Mouse (Mus musculus): Measurements from ENCODE around the gene Tyk2. TPM values are rescaled to one million over a fixed set of nuclear protein-coding genes. Genes with fewer than 3 reads are reported as not detected.

Tyk2 gene
- total RNA-seq, 2 experiments from 2014 or later: 8.2 to 9.6 TPM

GRCm38 (mm10) chr9:21152715-21153114, 21.7 kb upstream of the Tyk2 start:
- peak in 1 of 2 experiments; percentile 49 for DNase-seq
- intact Hi-C loops (cut with DNase I): loop anchor here (2.0 to 5.0 kb wide), 3 partner anchors 16 to 260 kb away; partner anchors contain the start of gene Qtrt1

GRCm38 (mm10) chr9:21149654-21150419, 18.8 kb upstream of the Tyk2 start, which contains the start of gene Cdc37:
TSS of gene Cdc37 (minus strand) at chr9:21149982.
- DNase-seq: peak; percentile 93 to 94
- intact Hi-C loops (cut with DNase I): loop anchor here (5.0 kb wide), 3 partner anchors 58 to 262 kb away; partner anchors contain the start of genes Gm38431, Qtrt1 and Raver1

GRCm38 (mm10) chr9:21149077-21149653, 18.1 kb upstream of the Tyk2 start:
- DNase-seq: no peak
- intact Hi-C loops (cut with DNase I): loop anchor here (5.0 kb wide), 1 partner anchor 57 kb away; the partner anchor contains the start of genes Gm38431 and Raver1

GRCm38 (mm10) chr9:21148427-21148826, 17.4 kb upstream of the Tyk2 start:
- intact Hi-C loops (cut with DNase I): loop anchor here (5.0 kb wide), 1 partner anchor 56 kb away; the partner anchor contains the start of genes Gm38431 and Raver1

GRCm38 (mm10) chr9:21146722-21147121, 15.7 kb upstream of the Tyk2 start:
- no peak for DNase-seq
- intact Hi-C loops (cut with DNase I): loop anchor here (5.0 kb wide), 1 partner anchor 54 kb away; the partner anchor contains the start of genes Gm38431 and Raver1

More at GRCm38 (mm10) chr9:21148427-21148826, 17.4 kb upstream of the Tyk2 start:
- no peak for DNase-seq

- DNase-seq: no peak
- intact Hi-C loops (cut with DNase I): loop anchor here (5.0 kb wide), 1 partner anchor 53 kb away; the partner anchor contains the start of genes Gm38431 and Raver1
Measured at GRCm38 (mm10) chr9:21145431-21145830, 14.4 kb upstream of the Tyk2 start.

GRCm38 (mm10) chr9:21144361-21144760, 13.3 kb upstream of the Tyk2 start:
- no peak for DNase-seq
- intact Hi-C loops (cut with DNase I): no loop called here

GRCm38 (mm10) chr9:21141922-21142321, 10.9 kb upstream of the Tyk2 start:
- intact Hi-C loops (cut with DNase I): no loop called here

GRCm38 (mm10) chr9:21138386-21138785, 7.3 kb upstream of the Tyk2 start:
- intact Hi-C loops (cut with DNase I): loop anchor here (10.0 kb wide), 2 partner anchors 134 to 394 kb away; partner anchors contain the start of genes Mrpl4 and Olfm2
- no peak for DNase-seq

More at GRCm38 (mm10) chr9:21141922-21142321, 10.9 kb upstream of the Tyk2 start:
- DNase-seq: no peak

- DNase-seq: peak; percentile 68 to 72
- intact Hi-C loops (cut with DNase I): loop anchor here (1.0 to 10.0 kb wide), 5 partner anchors 64 to 392 kb away; partner anchors contain the start of genes Fdx1l, Gm49373, Mrpl4 and Olfm2
Measured at GRCm38 (mm10) chr9:21137229-21137628, 6.2 kb upstream of the Tyk2 start.

- no peak for DNase-seq
- intact Hi-C loops (cut with DNase I): loop anchor here (2.0 to 10.0 kb wide), 4 partner anchors 64 to 392 kb away; partner anchors contain the start of genes Fdx1l, Gm49373, Mrpl4 and Olfm2
Measured at GRCm38 (mm10) chr9:21136401-21136800, 5.4 kb upstream of the Tyk2 start.

- no peak for DNase-seq
- intact Hi-C loops (cut with DNase I): loop anchor here (2.0 to 10.0 kb wide), 4 partner anchors 63 to 391 kb away; partner anchors contain the start of genes Fdx1l, Gm49373, Mrpl4 and Olfm2
Measured at GRCm38 (mm10) chr9:21135941-21136381, 4.9 kb upstream of the Tyk2 start.

- intact Hi-C loops (cut with DNase I): loop anchor here (10.0 kb wide), 2 partner anchors 131 to 391 kb away; partner anchors contain the start of genes Mrpl4 and Olfm2
- DNase-seq: no peak
Measured at GRCm38 (mm10) chr9:21135329-21135890, 4.4 kb upstream of the Tyk2 start.

GRCm38 (mm10) chr9:21134595-21135328, 3.7 kb upstream of the Tyk2 start:
- DNase-seq: peak; percentile 55 to 59
- intact Hi-C loops (cut with DNase I): loop anchor here (10.0 kb wide), 2 partner anchors 130 to 390 kb away; partner anchors contain the start of genes Mrpl4 and Olfm2

GRCm38 (mm10) chr9:21133064-21133707, 2.1 kb upstream of the Tyk2 start:
- intact Hi-C loops (cut with DNase I): loop anchor here (10.0 kb wide), 2 partner anchors 128 to 388 kb away; partner anchors contain the start of genes Mrpl4 and Olfm2
- no peak for DNase-seq

- intact Hi-C loops (cut with DNase I): loop anchor here (1.0 to 10.0 kb wide), 3 partner anchors 127 to 387 kb away; partner anchors contain the start of genes Mrpl4 and Olfm2
- no peak for DNase-seq
Measured at GRCm38 (mm10) chr9:21132102-21132775, 1.2 kb upstream of the Tyk2 start.

- DNase-seq: no peak
- intact Hi-C loops (cut with DNase I): no loop called here
Measured at GRCm38 (mm10) chr9:21126259-21126627, 4.8 kb downstream of the Tyk2 start.

GRCm38 (mm10) chr9:21125502-21126258, 5.4 kb downstream of the Tyk2 start:
- intact Hi-C loops (cut with DNase I): no loop called here
- DNase-seq: no peak

Data from heart, postnatal 36 days (tissue).